Comparison of ENCODE assay signal across 19 mouse cellular contexts in the genomic region with DNA sequence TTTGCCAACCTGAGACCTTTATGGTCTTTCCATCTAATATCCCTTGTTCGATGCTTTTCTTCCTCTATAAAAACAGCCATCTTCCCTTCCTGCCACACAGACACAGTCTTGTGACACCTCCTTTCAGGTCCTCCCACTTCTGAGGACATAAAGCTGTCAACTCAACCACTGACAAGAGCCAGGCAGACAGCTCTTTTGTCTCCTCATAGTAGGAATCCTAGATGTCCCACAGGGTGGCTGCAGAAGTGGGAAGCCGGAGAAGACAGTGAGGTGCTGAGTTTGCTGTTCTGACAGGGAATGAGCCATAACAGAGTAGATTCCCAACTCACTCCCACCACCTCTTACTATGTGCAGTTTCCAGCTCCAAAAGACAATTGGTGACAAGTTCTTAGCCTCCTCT.
DNase-seq lines count a peak whose midpoint lies in the region; ATAC-seq and TF ChIP-seq lines count a peak whose summit lies in the region.
"Had no signal": no experiment of that assay in that cellular context is flagged by ENCODE, and none has a peak within 500 bp of the region (broad histone marks: within the 10 kb centered on the region; RNA-seq: fewer than 3 reads in every experiment).

No protein-coding gene starts in this region.

- no peaks in the 10 kb centered on the region for H3K36me3 ChIP-seq in heart, embryonic 10.5 days
- H3K36me3 ChIP-seq in heart, adult 2 months (ENCODE audit: control insufficient read depth, insufficient read depth, low read length) = no peaks in the 10 kb centered on the region
- H3K36me3 ChIP-seq in kidney, postnatal 0 days (ENCODE audit: insufficient read depth, low read length) = no peaks in the 10 kb centered on the region
- no peaks in the 10 kb centered on the region for H3K36me3 ChIP-seq in midbrain, embryonic 11.5 days (ENCODE audit: control insufficient read depth, insufficient read depth, low read length)
- H3K36me3 ChIP-seq in midbrain, embryonic 14.5 days (ENCODE audit: control insufficient read depth, insufficient read depth, low read length) = no peaks in the 10 kb centered on the region
- H3K36me3 ChIP-seq: embryonic facial prominence, embryonic 10.5 days; heart, embryonic 15.5 days; hindbrain, embryonic 13.5 days had no signal

- intact Hi-C loops in heart, adult 2 months (cut with DNase I) = no loop called here

- no peak overlapping the region for H3K27ac ChIP-seq in heart, embryonic 10.5 days
- H3K27ac ChIP-seq in heart, adult 2 months = no peak overlapping the region
- H3K27ac ChIP-seq in kidney, postnatal 0 days = no peak overlapping the region
- H3K27ac ChIP-seq in midbrain, embryonic 11.5 days (ENCODE audit: low read depth, low read length) = no peak overlapping the region
- no peak overlapping the region for H3K27ac ChIP-seq in midbrain, embryonic 14.5 days (replicated peaks; ENCODE audit: low read depth, low read length)
- H3K27ac ChIP-seq: embryonic facial prominence, embryonic 10.5 days; forebrain, embryonic 13.5 days; heart, embryonic 15.5 days; hindbrain, embryonic 13.5 days; hindbrain, postnatal 0 days had no signal

- WGBS in heart, embryonic 10.5 days = 22% methylated on average over 2 of the region's 2 CpGs
- WGBS in heart, adult 2 months = 39% methylated on average over 2 of the region's 2 CpGs
- WGBS in kidney, postnatal 0 days = 15% methylated on average over 2 of the region's 2 CpGs
- WGBS in midbrain, embryonic 11.5 days = 29% methylated on average over 2 of the region's 2 CpGs
- 18% methylated on average over 2 of the region's 2 CpGs for WGBS in midbrain, embryonic 14.5 days

- H3K4me3 ChIP-seq in heart, embryonic 10.5 days = no peak overlapping the region
- H3K4me3 ChIP-seq in heart, adult 2 months = no peak overlapping the region
- H3K4me3 ChIP-seq in kidney, postnatal 0 days (replicated peaks; ENCODE audit: low read depth, low read length) = no peak overlapping the region
- H3K4me3 ChIP-seq in midbrain, embryonic 11.5 days (ENCODE audit: low read depth, low read length) = no peak overlapping the region
- H3K4me3 ChIP-seq in midbrain, embryonic 14.5 days (replicated peaks; ENCODE audit: low read depth, low read length) = no peak overlapping the region
- H3K4me3 ChIP-seq: embryonic facial prominence, embryonic 10.5 days; forebrain, embryonic 13.5 days; heart, embryonic 15.5 days; hindbrain, embryonic 13.5 days had no signal

- no peak overlapping the region for H3K4me2 ChIP-seq in kidney, postnatal 0 days (ENCODE audit: low read length)
- no peak overlapping the region for H3K4me2 ChIP-seq in midbrain, embryonic 11.5 days
- H3K4me2 ChIP-seq in midbrain, embryonic 14.5 days (ENCODE audit: low read length) = no peak overlapping the region
- H3K4me2 ChIP-seq: forebrain, embryonic 13.5 days; heart, embryonic 11.5 days; heart, embryonic 15.5 days; hindbrain, embryonic 13.5 days had no signal

- no peak for TF ChIP-seq POLR2A in heart, adult 2 months (IDR thresholded peaks at IDR 0.05; ENCODE audit: insufficient read depth, low read depth, low read length)

- H3K4me1 ChIP-seq in heart, embryonic 10.5 days = peaks cover 17% of the 10 kb centered on the region; the same call in 1 of the 2 replicates
- no peaks in the 10 kb centered on the region for H3K4me1 ChIP-seq in heart, adult 2 months (ENCODE audit: control insufficient read depth, insufficient read depth, low read length)
- no peaks in the 10 kb centered on the region for H3K4me1 ChIP-seq in kidney, postnatal 0 days (replicated peaks; ENCODE audit: insufficient read depth, low read length)
- H3K4me1 ChIP-seq in midbrain, embryonic 11.5 days (ENCODE audit: control insufficient read depth, insufficient read depth, low read length) = peaks cover 4% of the 10 kb centered on the region
- peaks cover 6% of the 10 kb centered on the region; the same call in 1 of the 2 replicates for H3K4me1 ChIP-seq in midbrain, embryonic 14.5 days (ENCODE audit: control insufficient read depth, insufficient read depth, low read length)
- H3K4me1 ChIP-seq: heart, embryonic 15.5 days had no signal

- H3K9me3 ChIP-seq in heart, embryonic 10.5 days = no peaks in the 10 kb centered on the region
- no peaks in the 10 kb centered on the region for H3K9me3 ChIP-seq in kidney, postnatal 0 days (replicated peaks; ENCODE audit: low read length)
- H3K9me3 ChIP-seq in midbrain, embryonic 11.5 days (ENCODE audit: control insufficient read depth, low read length) = no peaks in the 10 kb centered on the region
- H3K9me3 ChIP-seq in midbrain, embryonic 14.5 days (ENCODE audit: control insufficient read depth, low read length) = no peaks in the 10 kb centered on the region
- H3K9me3 ChIP-seq: forebrain, embryonic 13.5 days; heart, embryonic 15.5 days; hindbrain, embryonic 13.5 days had no signal

- no peak for TF ChIP-seq EP300 in heart, adult 2 months (IDR thresholded peaks at IDR 0.05; ENCODE audit: insufficient read depth, low read depth, low read length)

- ATAC-seq in kidney, postnatal 0 days (replicated peaks; ENCODE audit: low FRiP score, low read depth) = peak; percentile 49; the same call in 1 of the 2 replicates
- no peak for ATAC-seq in midbrain, embryonic 11.5 days (ENCODE audit: low FRiP score)
- ATAC-seq in midbrain, embryonic 14.5 days (ENCODE audit: low FRiP score, low TSS enrichment) = no peak
- ATAC-seq: forebrain, embryonic 13.5 days; forebrain, postnatal 0 days; hindbrain, postnatal 0 days had no signal

- TF ChIP-seq CTCF in heart, adult 2 months (IDR thresholded peaks at IDR 0.05) = no peak
- no peak for TF ChIP-seq CTCF in kidney, postnatal 0 days (IDR thresholded peaks at IDR 0.05; ENCODE audit: low read depth)

- peak; percentile 58 for DNase-seq in heart, embryonic 10.5 days (ENCODE audit: low spot score)
- no peak for DNase-seq in heart, adult 2 months
- DNase-seq in kidney, postnatal 0 days (ENCODE audit: low spot score) = peak; percentile 67
- DNase-seq in kidney, adult 11 months = no peak
- DNase-seq in midbrain, embryonic 11.5 days (ENCODE audit: low spot score, missing footprints) = peak; percentile 80
- DNase-seq in midbrain, embryonic 14.5 days = no peak
- DNase-seq: adrenal gland, adult 8-10 months; adrenal gland, postnatal 36 days; cerebellum, adult 2 months; cerebellum, postnatal 10 days; forebrain, postnatal 0 days; gastrocnemius, postnatal 14 days; heart, postnatal 14 days had no signal

- H3K27me3 ChIP-seq in heart, embryonic 10.5 days (ENCODE audit: insufficient read depth, poor library complexity, severe bottlenecking) = no peaks in the 10 kb centered on the region
- 0 out of 2 replicates have a peak, but pooled peaks cover 2% of the 10 kb centered on the region for H3K27me3 ChIP-seq in heart, adult 2 months (ENCODE audit: control insufficient read depth, insufficient read depth, low read length)
- no peaks in the 10 kb centered on the region for H3K27me3 ChIP-seq in kidney, postnatal 0 days (ENCODE audit: insufficient read depth, low read length)
- no peaks in the 10 kb centered on the region for H3K27me3 ChIP-seq in midbrain, embryonic 11.5 days (ENCODE audit: control insufficient read depth, insufficient read depth, low read length)
- H3K27me3 ChIP-seq in midbrain, embryonic 14.5 days (ENCODE audit: control insufficient read depth, insufficient read depth, low read length) = no peaks in the 10 kb centered on the region
- H3K27me3 ChIP-seq: heart, embryonic 15.5 days; hindbrain, embryonic 13.5 days had no signal

- H3K79me2 ChIP-seq in heart, adult 2 months (replicated peaks; ENCODE audit: control insufficient read depth, insufficient read depth, low read length) = no peaks in the 10 kb centered on the region

- H3K9ac ChIP-seq in heart, adult 2 months (ENCODE audit: low read depth, low read length) = no peak overlapping the region
- H3K9ac ChIP-seq in kidney, postnatal 0 days (ENCODE audit: low read depth, low read length) = no peak overlapping the region
- no peak overlapping the region for H3K9ac ChIP-seq in midbrain, embryonic 11.5 days (ENCODE audit: low read length)
- H3K9ac ChIP-seq in midbrain, embryonic 14.5 days (replicated peaks; ENCODE audit: low read length) = no peak overlapping the region
- H3K9ac ChIP-seq: forebrain, embryonic 13.5 days; forebrain, postnatal 0 days; heart, embryonic 15.5 days; hindbrain, embryonic 13.5 days had no signal

Comparison
In these comparisons a context has a peak if more than half of its experiments do, and no peak if none do; other contexts are left out.
1. DNase-seq: peak in heart, embryonic 10.5 days (single experiment), kidney, postnatal 0 days (single experiment) and midbrain, embryonic 11.5 days (single experiment); none in heart, adult 2 months (0 of 2), kidney, adult 11 months (single experiment) and midbrain, embryonic 14.5 days (single experiment).